Mouse (Mus musculus) CH12.LX (cell line): ENCODE results near the gene Olfr1442. TPM values are rescaled to one million over a fixed set of nuclear protein-coding genes. Genes with fewer than 3 reads are reported as not detected.

Experiments
- DNase-seq: peaks from one replicate; pipeline ENCODE4 v3.0.0-alpha.2; 2013; ENCODE audit errors: extremely low read depth
- H3K27ac ChIP-seq: 2 replicates; pipeline ENCODE4 v1.5.1; 2012; ENCODE audit warnings: low read depth, mild to moderate bottlenecking, control low read depth, moderate library complexity; ENCODE audit not compliant: insufficient read depth
- H3K27me3 ChIP-seq: replicated peaks from 2 replicates; pipeline ENCODE3; 2012; ENCODE audit warnings: inconsistent platforms
- H3K36me3 ChIP-seq, 2 experiments: replicated peaks in 1 of 2; 2 replicates each; pipeline versions ENCODE3 to v1.6.1; 2012; ENCODE audit warnings: inconsistent platforms in 1 of 2, low read length in 1 of 2, mild to moderate bottlenecking in 1 of 2, mixed read lengths in 1 of 2, moderate library complexity in 1 of 2; ENCODE audit not compliant: control insufficient read depth in 1 of 2, insufficient read depth in 1 of 2
- H3K4me1 ChIP-seq, 2 experiments: 2 replicates each; pipeline ENCODE4 v1.6.1; 2012; ENCODE audit warnings: inconsistent platforms in 1 of 2, moderate library complexity in 1 of 2; ENCODE audit not compliant: insufficient read depth in 2 of 2, control insufficient read depth in 1 of 2
- H3K4me2 ChIP-seq: 2 replicates; pipeline ENCODE4 v1.6.1; 2012; ENCODE audit warnings: low read depth, mild to moderate bottlenecking, control low read depth; ENCODE audit not compliant: poor library complexity, insufficient read depth, severe bottlenecking
- H3K4me3 ChIP-seq, 3 experiments: fragments of 150-350 bp in 1 of 3; sonication (generic) in 1 of 3; replicated peaks in 1 of 3; 2 replicates each; pipeline versions ENCODE3 to v1.5.1; 2011 to 2012; ENCODE audit warnings: low read depth in 2 of 3, low read length in 2 of 3, mild to moderate bottlenecking in 2 of 3, moderate library complexity in 2 of 3, control low read depth in 1 of 3, improper control_type of control experiment in 1 of 3, inconsistent platforms in 1 of 3, mixed read lengths in 1 of 3; ENCODE audit not compliant: poor library complexity in 1 of 3
- H3K79me2 ChIP-seq: replicated peaks from 2 replicates; pipeline ENCODE4 v1.6.1; 2012; ENCODE audit warnings: mild to moderate bottlenecking, moderate library complexity; ENCODE audit not compliant: control insufficient read depth, poor library complexity, insufficient read depth, severe bottlenecking; ENCODE audit errors: extremely low read depth
- H3K9ac ChIP-seq: 2 replicates; pipeline ENCODE4 v1.6.1; 2012; ENCODE audit warnings: low read depth, mild to moderate bottlenecking, control low read depth, moderate library complexity; ENCODE audit not compliant: insufficient read depth
- H3K9me3 ChIP-seq: replicated peaks from 2 replicates; pipeline ENCODE3; 2012; ENCODE audit warnings: low read length, inconsistent platforms, mixed read lengths
- CHD1 ChIP-seq: IDR thresholded peaks from 2 replicates; pipeline ENCODE4 v1.6.1; 2012; ENCODE audit warnings: low read depth, low read length, improper control_type of control experiment, inconsistent platforms
- CHD2 ChIP-seq: IDR thresholded peaks from 2 replicates; pipeline ENCODE4 v1.6.1; 2011; ENCODE audit warnings: low read length, improper control_type of control experiment
- ELF1 ChIP-seq: IDR thresholded peaks from 2 replicates; pipeline ENCODE4 v1.6.1; 2014; ENCODE audit warnings: low read depth, mild to moderate bottlenecking, inconsistent platforms, low read length, improper control_type of control experiment
- EP300 ChIP-seq: IDR thresholded peaks from 2 replicates; pipeline ENCODE4 v1.6.1; 2011; ENCODE audit warnings: low read length, improper control_type of control experiment
- ETS1 ChIP-seq: conservative IDR thresholded peaks from 2 replicates; pipeline ENCODE4 v1.6.1; 2012; ENCODE audit warnings: low read depth, mild to moderate bottlenecking, inconsistent platforms, low read length, improper control_type of control experiment, moderate library complexity
- GABPA ChIP-seq: IDR thresholded peaks from 2 replicates; pipeline ENCODE4 v1.6.1; 2012; ENCODE audit warnings: low read depth, low read length, improper control_type of control experiment, inconsistent platforms; ENCODE audit not compliant: insufficient replicate concordance
- HCFC1 ChIP-seq: IDR thresholded peaks from 2 replicates; pipeline ENCODE4 v1.6.1; 2012; ENCODE audit warnings: low read depth, mild to moderate bottlenecking, inconsistent platforms, low read length, improper control_type of control experiment
- JUND ChIP-seq: conservative IDR thresholded peaks from 2 replicates; pipeline ENCODE4 v1.6.1; 2011; ENCODE audit warnings: low read depth, low read length, improper control_type of control experiment
- MAFK ChIP-seq: IDR thresholded peaks from 2 replicates; pipeline ENCODE4 v1.6.1; 2011; ENCODE audit warnings: low read length, improper control_type of control experiment; ENCODE audit not compliant: insufficient replicate concordance
- MAZ ChIP-seq: IDR thresholded peaks from 2 replicates; pipeline ENCODE4 v1.6.1; 2012; ENCODE audit warnings: low read depth, mild to moderate bottlenecking, inconsistent platforms, low read length, improper control_type of control experiment, moderate library complexity
- MXI1 ChIP-seq: IDR thresholded peaks from 2 replicates; pipeline ENCODE4 v1.6.1; 2011; ENCODE audit warnings: mild to moderate bottlenecking, low read depth, low read length, improper control_type of control experiment
- MYC ChIP-seq: IDR thresholded peaks from 2 replicates; pipeline ENCODE4 v1.6.1; 2011; ENCODE audit warnings: low read depth, mild to moderate bottlenecking, improper control_type of control experiment, low read length
- NELFE ChIP-seq: IDR thresholded peaks from 2 replicates; pipeline ENCODE4 v1.6.1; 2011; ENCODE audit warnings: low read depth, low read length, improper control_type of control experiment
- PAX5 ChIP-seq: IDR thresholded peaks from 2 replicates; pipeline ENCODE4 v1.6.1; 2012; ENCODE audit warnings: low read length, inconsistent platforms, mixed read lengths
- POLR2AphosphoS2 ChIP-seq: IDR thresholded peaks from 2 replicates; pipeline ENCODE4 v1.6.1; 2011; ENCODE audit warnings: low read depth, low read length, improper control_type of control experiment
- SMC3 ChIP-seq: IDR thresholded peaks from 2 replicates; pipeline ENCODE4 v1.6.1; 2011; ENCODE audit warnings: low read depth, low read length, improper control_type of control experiment
- TBP ChIP-seq: conservative IDR thresholded peaks from 2 replicates; pipeline ENCODE4 v1.6.1; 2011; ENCODE audit warnings: low read depth, low read length, improper control_type of control experiment
- TCF12 ChIP-seq: IDR thresholded peaks from 2 replicates; pipeline ENCODE4 v1.6.1; 2014; ENCODE audit warnings: low read depth, mild to moderate bottlenecking, inconsistent platforms, low read length, improper control_type of control experiment
- UBTF ChIP-seq: IDR thresholded peaks from 2 replicates; pipeline ENCODE4 v1.6.1; 2012; ENCODE audit warnings: low read depth, mild to moderate bottlenecking, inconsistent platforms, low read length, improper control_type of control experiment, moderate library complexity
- USF1 ChIP-seq: IDR thresholded peaks from 2 replicates; pipeline ENCODE4 v1.6.1; 2014; ENCODE audit warnings: low read depth, mild to moderate bottlenecking, inconsistent platforms, low read length, improper control_type of control experiment
- USF2 ChIP-seq: conservative IDR thresholded peaks from 2 replicates; pipeline ENCODE4 v1.6.1; 2011; ENCODE audit warnings: low read depth, low read length, improper control_type of control experiment
- ZC3H11A ChIP-seq: IDR thresholded peaks from 2 replicates; pipeline ENCODE4 v1.6.1; 2012; ENCODE audit warnings: low read depth, mild to moderate bottlenecking, inconsistent platforms, low read length, improper control_type of control experiment
- ZKSCAN1 ChIP-seq: IDR thresholded peaks from 2 replicates; pipeline ENCODE4 v1.6.1; 2012; ENCODE audit warnings: low read depth, inconsistent platforms, low read length, improper control_type of control experiment, borderline replicate concordance
- ZMIZ1 ChIP-seq: IDR thresholded peaks from 2 replicates; pipeline ENCODE4 v1.6.1; 2012; ENCODE audit warnings: low read depth, mild to moderate bottlenecking, inconsistent platforms, low read length, improper control_type of control experiment
- dilution Hi-C: fragments of 300-500 bp; cut with MboI; formaldehyde crosslinking; loops from 2 replicates; pipeline ENCODE4 v1.14.3; 2020; ENCODE audit warnings: low sequenced_read_pairs; ENCODE audit not compliant: extremely low pct_unique_long_range_greater_than_20kb, extremely low pct_ligation_motif_present
- in situ Hi-C: fragments of 300-500 bp; cut with MboI; formaldehyde crosslinking; loops from 3 replicates; pipeline ENCODE4 v1.14.3; 2019; ENCODE audit warnings: low sequenced_read_pairs, low pct_ligation_motif_present, low pct_unique_long_range_greater_than_20kb, mixed read lengths
- polyA plus RNA-seq: library from polyadenylated mRNA; unstranded; fragments of >175 nt; gene quantifications from 2 replicates; pipeline ENCODE4 v1.2.1, GENCODE M21; 2012; ENCODE audit warnings: low read depth; ENCODE audit not compliant: insufficient read length
- total RNA-seq, 2 experiments: library from RNA; depleted of rRNA; stranded (reverse); fragments of 300-350 nt in 1 of 2; fragments of >200 nt in 1 of 2; gene quantifications; 2 replicates each; pipeline ENCODE4 v1.2.3; 2012 to 2014

Gene Olfr1442
- total and polyA plus RNA-seq, 3 experiments, result not detected

- dilution Hi-C loops, result no loop called here
- no peaks in the 10 kb centered on the region for H3K36me3 ChIP-seq
- no peaks in the 10 kb centered on the region for H3K9me3 ChIP-seq
- no peak overlapping the region for H3K27ac ChIP-seq
- no peak overlapping the region for H3K4me2 ChIP-seq
- in situ Hi-C loops, result no loop called here
- no peak overlapping the region for H3K9ac ChIP-seq
- no peaks in the 10 kb centered on the region for H3K79me2 ChIP-seq
- H3K4me1 ChIP-seq, result no peaks in the 10 kb centered on the region
- DNase-seq, result no peak
- no peak for TF ChIP-seq EP300
- no peak for TF ChIP-seq ZMIZ1
- no peak for TF ChIP-seq MAZ
- TF ChIP-seq SMC3, result no peak
- no peak for TF ChIP-seq USF2
- no peak for TF ChIP-seq CHD2
- TF ChIP-seq TBP, result no peak
- TF ChIP-seq PAX5, result no peak
- no peak for TF ChIP-seq HCFC1
- TF ChIP-seq GABPA, result no peak
- no peak for TF ChIP-seq POLR2AphosphoS2
- no peak overlapping the region for H3K4me3 ChIP-seq
- H3K27me3 ChIP-seq, result no peaks in the 10 kb centered on the region
These were observed 15.0 kb downstream of the Olfr1442 start for GRCm38 (mm10) chr19:12685231-12685630.

- dilution Hi-C loops (no loop called here), in situ Hi-C loops (no loop called here)
- Histone ChIP-seq H3K4me3 (no peak within 1 kb of the TSS), H3K9ac (no peak within 1 kb of the TSS), H3K9me3 (no peaks in the 10 kb centered on the region), H3K79me2 (no peaks in the 10 kb centered on the region), H3K27ac (no peak within 1 kb of the TSS), H3K4me1 (no peaks in the 10 kb centered on the region), H3K4me2 (no peak within 1 kb of the TSS), H3K27me3 (no peaks in the 10 kb centered on the region), H3K36me3 (no peaks in the 10 kb centered on the region)
- no peak for TF ChIP-seq MXI1
- TF ChIP-seq MAFK, result no peak
- no peak for TF ChIP-seq MYC
- DNase-seq, result no peak
These were observed 25.4 kb downstream of the Olfr1442 start, which contains the start of gene Keg1 for GRCm38 (mm10) chr19:12695590-12695989. Gene Keg1, plus strand, starts transcription at chr19:12695786.

GRCm38 (mm10) chr19:12696221-12696620, 26.0 kb downstream of the Olfr1442 start:
- Histone ChIP-seq H3K4me1 (no peaks in the 10 kb centered on the region), H3K4me3 (no peak overlapping the region), H3K4me2 (no peak overlapping the region), H3K9ac (no peak overlapping the region), H3K79me2 (no peaks in the 10 kb centered on the region), H3K27ac (no peak overlapping the region), H3K27me3 (no peaks in the 10 kb centered on the region), H3K9me3 (no peaks in the 10 kb centered on the region), H3K36me3 (no peaks in the 10 kb centered on the region)
- dilution Hi-C loops (no loop called here), in situ Hi-C loops (no loop called here)
- no peak for TF ChIP-seq TBP
- no peak for TF ChIP-seq JUND
- no peak for TF ChIP-seq ELF1
- no peak for TF ChIP-seq TCF12
- no peak for TF ChIP-seq PAX5
- no peak for TF ChIP-seq UBTF
- TF ChIP-seq CHD1, result no peak
- TF ChIP-seq GABPA, result no peak
- TF ChIP-seq ZKSCAN1, result no peak
- no peak for TF ChIP-seq MAFK
- no peak for TF ChIP-seq HCFC1
- no peak for TF ChIP-seq MAZ
- no peak for TF ChIP-seq USF1
- TF ChIP-seq NELFE, result no peak
- no peak for TF ChIP-seq ZC3H11A
- no peak for TF ChIP-seq ETS1
- no peak for TF ChIP-seq EP300
- DNase-seq, result no peak
